Mouse (Mus musculus) heart, postnatal 0 days (tissue): ENCODE results near the gene Lpin1.
A peak's percentile ranks its signal among the peaks of the same experiment; 100 is the strongest.

ENCODE experiments used
- CTCF ChIP-seq: IDR thresholded peaks from 2 replicates; pipeline ENCODE4 v1.5.1; 2016; ENCODE audit warnings: antibody characterized with exemption, control low read depth, low read depth
- EP300 ChIP-seq: IDR thresholded peaks from 2 replicates; pipeline ENCODE4 v1.6.1; 2016; ENCODE audit warnings: antibody characterized with exemption, low read depth

GRCm38 (mm10) chr12:16533331-16533828, 77.4 kb downstream of the Lpin1 start:
- TF ChIP-seq CTCF (peak; percentile 84), EP300 (no peak)
